In the genomic region with DNA sequence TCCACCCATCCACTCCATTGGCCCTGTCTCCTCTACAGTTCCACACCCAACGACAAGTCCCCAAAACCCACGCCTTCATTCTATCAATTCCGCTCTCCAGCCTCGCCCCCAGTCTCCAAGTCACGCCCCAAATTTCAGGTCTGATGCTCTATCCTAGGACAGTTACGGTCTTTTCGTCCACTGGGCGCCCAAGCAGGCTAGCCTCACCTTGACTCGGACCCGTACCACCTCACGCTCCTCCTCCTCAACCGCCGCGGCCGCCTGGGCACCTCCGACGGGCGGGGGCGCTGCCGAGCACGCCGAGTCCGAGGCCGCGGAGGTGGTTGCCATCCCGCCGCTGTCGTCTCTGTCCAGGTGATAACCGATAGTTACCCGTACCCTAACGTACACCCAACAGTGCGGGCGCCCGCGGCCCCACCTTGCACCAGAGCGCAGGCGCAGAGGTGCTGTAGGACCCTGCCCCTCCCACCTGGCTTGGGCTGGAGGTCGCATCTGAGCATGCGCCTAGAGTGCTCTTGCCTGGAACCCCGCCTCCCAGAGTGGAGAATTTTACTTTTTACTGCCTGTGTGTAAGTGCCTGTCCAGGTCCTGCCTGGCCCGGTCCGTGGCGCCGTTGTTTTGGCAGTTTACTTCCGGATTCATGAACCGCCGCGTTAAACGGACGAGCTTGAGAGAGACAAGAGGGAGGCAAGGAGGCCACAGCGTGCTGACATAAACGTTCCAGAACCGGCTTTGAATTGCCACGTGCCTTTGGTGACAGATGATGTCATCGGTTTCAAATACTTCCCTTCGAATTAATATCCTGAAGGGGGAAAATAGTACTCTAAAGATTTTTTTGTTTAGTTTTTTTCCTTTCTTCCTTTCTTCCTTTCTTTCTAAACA, we compare ENCODE assay signal across 8 mouse cellular contexts. TPM values are rescaled to one million over a fixed set of nuclear protein-coding genes. Genes with fewer than 3 reads are reported as not detected.
DNase-seq lines count a peak whose midpoint lies in the region; ATAC-seq and TF ChIP-seq lines count a peak whose summit lies in the region.

A gene (minus strand): TSS at position 678 of the 882 bp plus-strand sequence.

- peak; percentile 49 for TF ChIP-seq CTCF in gastrocnemius, adult 2 months (IDR thresholded peaks at IDR 0.05)
- TF ChIP-seq CTCF in hindbrain, postnatal 0 days (IDR thresholded peaks at IDR 0.05; ENCODE audit: low read depth) = 0 out of 2 replicates have a peak, but pooled peaks have one; percentile 1

- H3K4me1 ChIP-seq in hindbrain, postnatal 0 days (ENCODE audit: insufficient read depth, low read length) = no peaks in the 10 kb centered on the region
- peaks cover 18% of the 10 kb centered on the region for H3K4me1 ChIP-seq in megakaryocyte, embryonic 14.5 days

- 24% methylated on average over 56 of the region's 56 CpGs for WGBS in hindbrain, postnatal 0 days

- ATAC-seq in common myeloid progenitor, adult 5-6 weeks (replicated peaks; ENCODE audit: low read depth, poor library complexity, severe bottlenecking) = peak; percentile 87
- ATAC-seq in hindbrain, postnatal 0 days = peak; percentile 96

- no peaks in the 10 kb centered on the region for H3K36me3 ChIP-seq in hindbrain, postnatal 0 days (ENCODE audit: insufficient read depth, low read length)
- peaks cover 25% of the 10 kb centered on the region for H3K36me3 ChIP-seq in megakaryocyte, embryonic 14.5 days (replicated peaks; ENCODE audit: low read length)

- H3K4me3 ChIP-seq in gastrocnemius, adult 2 months = peak within 1 kb of the TSS; percentile 78
- peak within 1 kb of the TSS; percentile 56 for H3K4me3 ChIP-seq in hindbrain, postnatal 0 days (ENCODE audit: low read length)
- H3K4me3 ChIP-seq in megakaryocyte, embryonic 14.5 days (replicated peaks) = peak within 1 kb of the TSS; percentile 95

- H3K27me3 ChIP-seq in hindbrain, postnatal 0 days (ENCODE audit: insufficient read depth, low read length) = no peaks in the 10 kb centered on the region
- H3K27me3 ChIP-seq in megakaryocyte, embryonic 14.5 days (replicated peaks) = no peaks in the 10 kb centered on the region

- peak within 1 kb of the TSS; percentile 60 for H3K4me2 ChIP-seq in hindbrain, postnatal 0 days (ENCODE audit: low read depth, low read length)

- H3K27ac ChIP-seq in gastrocnemius, adult 2 months = peak within 1 kb of the TSS; percentile 89
- H3K27ac ChIP-seq in hindbrain, postnatal 0 days = peak within 1 kb of the TSS; percentile 54; the same call in 1 of the 2 replicates

- intact Hi-C loops in gastrocnemius, adult 2 months (cut with DNase I) = no loop called here

- peak; percentile 93 for DNase-seq in ZHBTc4 (ENCODE audit: low read depth, low spot score)
- DNase-seq in gastrocnemius, adult 2 months = peak; percentile 92
- peak; percentile 92 for DNase-seq in hindbrain, postnatal 0 days (ENCODE audit: low spot score)
- DNase-seq in left cerebral cortex, adult 8-10 months (ENCODE audit: low spot score in 2 of 2) = peak; percentile 56 to 83
- DNase-seq in right cerebral cortex, postnatal 10 days (ENCODE audit: low spot score in 2 of 2) = peak; percentile 87 to 90
- peak; percentile 74 for DNase-seq in urinary bladder, postnatal 25 days (ENCODE audit: low spot score)

- no peaks in the 10 kb centered on the region for H3K9me3 ChIP-seq in hindbrain, postnatal 0 days (ENCODE audit: low read length)
- no peaks in the 10 kb centered on the region for H3K9me3 ChIP-seq in megakaryocyte, embryonic 14.5 days

- peak within 1 kb of the TSS; percentile 61 for H3K9ac ChIP-seq in hindbrain, postnatal 0 days (replicated peaks; ENCODE audit: low read length)

RNA-seq across cellular contexts. Expression of the gene that starts here (rescaled TPM):
- total RNA-seq in common myeloid progenitor, adult 5-6 weeks (2017) = 5.2 and 7.3 TPM in 2 replicates
- total RNA-seq in gastrocnemius, adult 2 months (2021) = 1 to 10 TPM; 3.1 to 3.2 TPM
- 19.9 and 24.6 TPM in 2 replicates for total RNA-seq in hindbrain, postnatal 0 days (2014; rRNA removed)
- polyA plus RNA-seq in hindbrain, postnatal 0 days (2015; fragmentation: Nextera tagmentation; extraction: Ambion mirVana) = 15.8 and 17.4 TPM in 2 replicates
- 10 to 100 TPM; 12.7 to 15.0 (median 14.8) TPM for total RNA-seq in left cerebral cortex, adult 8-10 months (2022)
- polyA plus RNA-seq in megakaryocyte, embryonic 14.5 days (2012; ENCODE audit: insufficient read depth, low replicate concordance) = 1.7 and 3.1 TPM in 2 replicates

Comparison
In these comparisons a context has a peak if more than half of its experiments do, and no peak if none do; other contexts are left out.
1. Peak in every context shown above with its lines: DNase-seq, ATAC-seq, H3K4me3 ChIP-seq and H3K27ac ChIP-seq.